Mouse (Mus musculus): ENCODE measurements around the gene Pum1. TPM values are rescaled to one million over a fixed set of nuclear protein-coding genes. Genes with fewer than 3 reads are reported as not detected.

The Pum1 gene
- total RNA-seq (2023): 142 TPM

GRCm38 (mm10) chr4:130662979-130663725 is at the start of gene Pum1:
TSS of gene Pum1 (plus strand) at chr4:130663321.

GRCm38 (mm10) chr4:130792376-130793179 is 129.5 kb downstream of the Pum1 start, which contains the start of gene Sdc3:
TSS of gene Sdc3 (plus strand) at chr4:130792537.

Other genes starting within 250 kb of the Pum1 start
- 0.86 TPM for gene Nkain1, start 89.1 kb upstream of the Pum1 start, total RNA-seq (2023)
- gene Sdc3, start 129.2 kb downstream of the Pum1 start, total RNA-seq (2023): 5.1 TPM
- gene Laptm5, start 249.8 kb downstream of the Pum1 start, total RNA-seq (2023): 1,006 TPM

All from CD8-positive naive resting alpha-beta T cell, adult 57 days (primary cell).